Mouse (Mus musculus): Measurements from ENCODE around the gene Arvcf. TPM values are rescaled to one million over a fixed set of nuclear protein-coding genes. Genes with fewer than 3 reads are reported as not detected.

The Arvcf gene
- total and polyA plus RNA-seq, 3 experiments: 64.0 to 188 (median 154) TPM

- ATAC-seq (ENCODE audit: extremely low read depth, insufficient number of reproducible peaks, low FRiP score, poor library complexity, severe bottlenecking) (no peak), DNase-seq (ENCODE audit: low spot score) (no peak)
- TF ChIP-seq GATA2 (IDR thresholded peaks at IDR 0.05; ENCODE audit: borderline replicate concordance, low read depth, low read length) (no peak), GATA1 (IDR thresholded peaks at IDR 0.05; ENCODE audit: borderline replicate concordance, low read length) (no peak), TAL1 (conservative IDR thresholded peaks at IDR 0.05; ENCODE audit: low read depth, low read length) (no peak), CTCF (IDR thresholded peaks at IDR 0.05; ENCODE audit: low read depth, low read length) (no peak), POLR2AphosphoS5 (IDR thresholded peaks at IDR 0.05; ENCODE audit: insufficient replicate concordance, low read depth, low read length) (no peak)
These were observed 49.0 kb downstream of the Arvcf start for GRCm38 (mm10) chr16:18396791-18397621.

GRCm38 (mm10) chr16:18400028-18400427 lies 52.0 kb downstream of the Arvcf start:
- ATAC-seq (ENCODE audit: extremely low read depth, insufficient number of reproducible peaks, low FRiP score, poor library complexity, severe bottlenecking): no peak
- Histone ChIP-seq H3K9me3 (replicated peaks) (no peaks in the 10 kb centered on the region), H3K27me3 (ENCODE audit: insufficient read depth, low read length) (no peaks in the 10 kb centered on the region; the same call in 1 of the 2 replicates), H3K4me3 (ENCODE audit: low read depth, low read length) (no peak overlapping the region), H3K36me3 (replicated peaks) (peaks cover 99% of the 10 kb centered on the region), H3K4me1 (ENCODE audit: insufficient read depth, low read depth, low read length) (peaks cover 47% of the 10 kb centered on the region)
- no peak for DNase-seq (ENCODE audit: low spot score)
- TF ChIP-seq GATA2 (IDR thresholded peaks at IDR 0.05; ENCODE audit: borderline replicate concordance, low read depth, low read length): no peak

More at GRCm38 (mm10) chr16:18396791-18397621, 49.0 kb downstream of the Arvcf start:
- Histone ChIP-seq H3K9me3 (replicated peaks) (no peaks in the 10 kb centered on the region), H3K4me3 (ENCODE audit: low read depth, low read length) (no peak overlapping the region), H3K4me1 (ENCODE audit: insufficient read depth, low read depth, low read length) (peaks cover 66% of the 10 kb centered on the region), H3K27me3 (ENCODE audit: insufficient read depth, low read length) (no peaks in the 10 kb centered on the region; the same call in 1 of the 2 replicates), H3K36me3 (replicated peaks) (peaks cover 82% of the 10 kb centered on the region)

- Histone ChIP-seq H3K9me3 (replicated peaks) (no peaks in the 10 kb centered on the region), H3K4me1 (ENCODE audit: insufficient read depth, low read depth, low read length) (peaks cover 47% of the 10 kb centered on the region), H3K27me3 (ENCODE audit: insufficient read depth, low read length) (no peaks in the 10 kb centered on the region; the same call in 1 of the 2 replicates), H3K36me3 (replicated peaks) (peaks cover 100% of the 10 kb centered on the region), H3K4me3 (ENCODE audit: low read depth, low read length) (no peak overlapping the region)
- DNase-seq (ENCODE audit: low spot score) (no peak), ATAC-seq (ENCODE audit: extremely low read depth, insufficient number of reproducible peaks, low FRiP score, poor library complexity, severe bottlenecking) (no peak)
- TF ChIP-seq TAL1 (conservative IDR thresholded peaks at IDR 0.05; ENCODE audit: low read depth, low read length) (no peak), CTCF (IDR thresholded peaks at IDR 0.05; ENCODE audit: low read depth, low read length) (no peak), GATA2 (IDR thresholded peaks at IDR 0.05; ENCODE audit: borderline replicate concordance, low read depth, low read length) (no peak), POLR2AphosphoS5 (IDR thresholded peaks at IDR 0.05; ENCODE audit: insufficient replicate concordance, low read depth, low read length) (no peak), GATA1 (IDR thresholded peaks at IDR 0.05; ENCODE audit: borderline replicate concordance, low read length) (no peak)
These were observed 52.7 kb downstream of the Arvcf start for GRCm38 (mm10) chr16:18400472-18401216.

- peaks cover 37% of the 10 kb centered on the region for H3K4me1 ChIP-seq (ENCODE audit: insufficient read depth, low read depth, low read length)
- TF ChIP-seq CTCF (IDR thresholded peaks at IDR 0.05; ENCODE audit: low read depth, low read length): no peak
- no peak for TF ChIP-seq GATA1 (IDR thresholded peaks at IDR 0.05; ENCODE audit: borderline replicate concordance, low read length)
- no peak for TF ChIP-seq TAL1 (conservative IDR thresholded peaks at IDR 0.05; ENCODE audit: low read depth, low read length)
- TF ChIP-seq GATA2 (IDR thresholded peaks at IDR 0.05; ENCODE audit: borderline replicate concordance, low read depth, low read length): no peak
- no peak for TF ChIP-seq POLR2AphosphoS5 (IDR thresholded peaks at IDR 0.05; ENCODE audit: insufficient replicate concordance, low read depth, low read length)
- no peak for DNase-seq (ENCODE audit: low spot score)
- H3K36me3 ChIP-seq (replicated peaks): peaks cover 98% of the 10 kb centered on the region
- H3K4me3 ChIP-seq (ENCODE audit: low read depth, low read length): no peak overlapping the region
- ATAC-seq (ENCODE audit: extremely low read depth, insufficient number of reproducible peaks, low FRiP score, poor library complexity, severe bottlenecking): no peak
- no peaks in the 10 kb centered on the region for H3K9me3 ChIP-seq (replicated peaks)
- H3K27me3 ChIP-seq (ENCODE audit: insufficient read depth, low read length): no peaks in the 10 kb centered on the region; the same call in 1 of the 2 replicates
These were observed 55.3 kb downstream of the Arvcf start for GRCm38 (mm10) chr16:18403285-18403684.

GRCm38 (mm10) chr16:18405091-18405854 lies 57.3 kb downstream of the Arvcf start:
- TF ChIP-seq GATA1 (IDR thresholded peaks at IDR 0.05; ENCODE audit: borderline replicate concordance, low read length): no peak
- TF ChIP-seq GATA2 (IDR thresholded peaks at IDR 0.05; ENCODE audit: borderline replicate concordance, low read depth, low read length): no peak
- no peak for TF ChIP-seq CTCF (IDR thresholded peaks at IDR 0.05; ENCODE audit: low read depth, low read length)
- TF ChIP-seq TAL1 (conservative IDR thresholded peaks at IDR 0.05; ENCODE audit: low read depth, low read length): no peak
- TF ChIP-seq POLR2AphosphoS5 (IDR thresholded peaks at IDR 0.05; ENCODE audit: insufficient replicate concordance, low read depth, low read length): no peak
- Histone ChIP-seq H3K27me3 (ENCODE audit: insufficient read depth, low read length) (no peaks in the 10 kb centered on the region; the same call in 1 of the 2 replicates), H3K36me3 (replicated peaks) (peaks cover 98% of the 10 kb centered on the region), H3K9me3 (replicated peaks) (no peaks in the 10 kb centered on the region), H3K4me1 (ENCODE audit: insufficient read depth, low read depth, low read length) (peaks cover 48% of the 10 kb centered on the region), H3K4me3 (ENCODE audit: low read depth, low read length) (no peak overlapping the region)
- ATAC-seq (ENCODE audit: extremely low read depth, insufficient number of reproducible peaks, low FRiP score, poor library complexity, severe bottlenecking): no peak
- no peak for DNase-seq (ENCODE audit: low spot score)
